Mouse (Mus musculus): ENCODE data around the gene Map3k11.

DNA sequence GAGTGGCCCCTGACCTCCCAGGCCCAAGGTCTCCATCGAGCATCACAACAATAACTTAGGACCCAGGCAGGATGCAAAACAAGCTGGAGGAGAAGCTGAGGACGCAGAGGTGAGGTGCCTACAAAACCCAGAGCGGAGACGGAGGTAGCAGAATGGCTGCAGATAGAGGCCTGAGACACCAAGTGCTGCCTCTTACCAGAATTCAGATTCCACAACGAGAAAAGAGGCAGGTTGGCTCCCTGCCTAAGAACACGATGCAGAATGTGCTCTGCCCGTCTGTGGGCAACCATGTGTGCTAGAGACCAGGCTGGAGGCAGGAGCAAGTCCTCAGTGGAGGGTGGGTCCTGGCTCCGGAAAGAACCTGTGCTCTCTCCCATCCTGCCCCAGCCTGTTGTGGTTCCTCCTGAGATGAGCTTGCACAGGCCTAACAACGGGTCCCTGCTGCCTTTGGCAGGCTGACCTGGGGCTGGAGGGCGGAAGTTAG, 4.4 kb downstream of the Map3k11 start:
- TF ChIP-seq POLR2A (IDR thresholded peaks at IDR 0.05; ENCODE audit: borderline replicate concordance, insufficient read depth, low read length) = no peak
- TF ChIP-seq CTCF (IDR thresholded peaks at IDR 0.05; ENCODE audit: borderline replicate concordance, insufficient read depth, low read depth, low read length) = no peak

Measured in cerebellum, adult 2 months (tissue).